Mouse (Mus musculus): ENCODE measurements at regions not wholly inside any gene's neighbourhood (a gene's known extent, or its start where the extent isn't known, plus 50 kb on each side); places are given as distances from the start of the nearest gene placed in this dataset.

DNA sequence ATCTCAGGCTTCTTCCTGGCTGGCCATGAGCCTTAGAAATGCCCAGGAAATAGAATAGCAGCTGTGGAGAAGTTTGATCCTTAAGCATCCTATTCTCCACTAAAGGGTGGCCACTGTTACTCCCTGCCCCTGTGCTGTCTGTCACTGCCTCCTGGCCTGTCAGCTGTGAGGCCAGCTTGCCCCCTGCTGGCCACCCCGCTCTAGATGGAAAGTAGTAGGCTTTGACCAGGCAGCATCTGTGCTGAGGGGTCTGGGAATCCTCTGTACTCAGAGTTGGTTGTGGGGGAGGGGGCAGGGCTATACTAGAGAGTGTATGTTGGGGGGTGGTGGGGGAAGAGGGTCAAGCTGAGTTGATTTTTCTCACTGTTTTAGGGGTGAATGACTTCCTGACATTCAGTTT, 821.2 kb downstream of the Gm9195 start:
- Histone ChIP-seq H3K79me2 (replicated peaks; ENCODE audit: control insufficient read depth, extremely low read depth, insufficient read depth, poor library complexity, severe bottlenecking) (no peaks in the 10 kb centered on the region), H3K27ac (ENCODE audit: insufficient read depth, low read depth) (no peak overlapping the region), H3K36me3 (replicated peaks in 1 of 2; ENCODE audit: control insufficient read depth in 1 of 2, insufficient read depth in 1 of 2, low read length in 1 of 2) (no peaks in the 10 kb centered on the region), H3K4me3 (replicated peaks in 1 of 3; ENCODE audit: low read depth in 2 of 3, low read length in 2 of 3, poor library complexity in 1 of 3) (no peak overlapping the region), H3K9ac (ENCODE audit: insufficient read depth, low read depth) (no peak overlapping the region), H3K27me3 (replicated peaks) (peaks cover 50% of the 10 kb centered on the region), H3K9me3 (replicated peaks; ENCODE audit: low read length) (no peaks in the 10 kb centered on the region), H3K4me1 (ENCODE audit: control insufficient read depth in 1 of 2, insufficient read depth in 2 of 2) (no peaks in the 10 kb centered on the region), H3K4me2 (ENCODE audit: insufficient read depth, low read depth, poor library complexity, severe bottlenecking) (no peak overlapping the region)
- dilution Hi-C loops (cut with MboI; ENCODE audit: extremely low pct_ligation_motif_present, extremely low pct_unique_long_range_greater_than_20kb, low sequenced_read_pairs) = no loop called here
- peak; percentile 9 for DNase-seq (ENCODE audit: extremely low read depth)
- in situ Hi-C loops (cut with MboI; ENCODE audit: low pct_ligation_motif_present, low pct_unique_long_range_greater_than_20kb, low sequenced_read_pairs) = loop anchor here (25.0 kb wide), 1 partner anchor 883 kb away; no protein-coding TSS in a partner anchor
- peak; percentile 23; the same call in 1 of the 2 replicates for TF ChIP-seq SMC3 (IDR thresholded peaks at IDR 0.05; ENCODE audit: low read depth, low read length)
- TF ChIP-seq RCOR1 (conservative IDR thresholded peaks at IDR 0.05; ENCODE audit: low read depth, low read length) = no peak
- TF ChIP-seq CTCF (conservative IDR thresholded peaks at IDR 0.05 in 1 of 2, IDR thresholded peaks at IDR 0.05 in 1 of 2; ENCODE audit: low read depth in 2 of 2, low read length in 2 of 2) = peak in 1 of 2 experiments; percentile 34; a peak in 2 of 4 replicates
- no peak for TF ChIP-seq KAT2A (IDR thresholded peaks at IDR 0.05; ENCODE audit: insufficient replicate concordance, low read length)
- TF ChIP-seq GABPA (IDR thresholded peaks at IDR 0.05; ENCODE audit: insufficient replicate concordance, low read depth, low read length) = no peak
- TF ChIP-seq RAD21 (IDR thresholded peaks at IDR 0.05; ENCODE audit: low read depth, low read length) = peak; percentile 34
- no peak for TF ChIP-seq ZC3H11A (IDR thresholded peaks at IDR 0.05; ENCODE audit: low read depth, low read length)

DNA sequence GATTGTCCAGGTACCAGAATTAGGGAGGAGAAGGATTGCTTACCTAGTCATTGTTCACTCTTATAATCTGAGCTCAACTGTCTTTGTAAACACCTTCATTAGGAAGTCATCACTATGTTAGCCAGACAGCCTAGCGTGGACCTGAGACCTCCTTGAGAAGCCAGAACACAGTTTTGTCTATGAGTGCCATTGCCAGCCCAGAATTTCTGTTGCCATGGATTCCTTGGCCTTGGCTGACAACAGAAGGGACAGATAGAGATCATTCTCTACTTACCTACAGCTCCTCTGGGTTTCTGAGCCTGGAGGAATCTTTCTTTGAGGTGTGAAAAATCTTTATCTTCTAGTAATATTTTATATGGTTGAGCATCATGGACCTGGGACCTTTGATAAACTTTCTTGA, 825.0 kb downstream of the Gm9195 start:
- H3K27me3 ChIP-seq (replicated peaks) = peaks cover 48% of the 10 kb centered on the region
- no peaks in the 10 kb centered on the region for H3K79me2 ChIP-seq (replicated peaks; ENCODE audit: control insufficient read depth, extremely low read depth, insufficient read depth, poor library complexity, severe bottlenecking)
- H3K9me3 ChIP-seq (replicated peaks; ENCODE audit: low read length) = no peaks in the 10 kb centered on the region
- H3K4me2 ChIP-seq (ENCODE audit: insufficient read depth, low read depth, poor library complexity, severe bottlenecking) = no peak overlapping the region
- H3K36me3 ChIP-seq (replicated peaks in 1 of 2; ENCODE audit: control insufficient read depth in 1 of 2, insufficient read depth in 1 of 2, low read length in 1 of 2) = no peaks in the 10 kb centered on the region
- H3K9ac ChIP-seq (ENCODE audit: insufficient read depth, low read depth) = no peak overlapping the region
- no peak for TF ChIP-seq E2F4 (IDR thresholded peaks at IDR 0.05; ENCODE audit: insufficient replicate concordance, low read depth, low read length)
- in situ Hi-C loops (cut with MboI; ENCODE audit: low pct_ligation_motif_present, low pct_unique_long_range_greater_than_20kb, low sequenced_read_pairs) = loop anchor here (25.0 kb wide), 1 partner anchor 879 kb away; no protein-coding TSS in a partner anchor
- DNase-seq (ENCODE audit: extremely low read depth) = no peak
- dilution Hi-C loops (cut with MboI; ENCODE audit: extremely low pct_ligation_motif_present, extremely low pct_unique_long_range_greater_than_20kb, low sequenced_read_pairs) = no loop called here
- H3K4me3 ChIP-seq (replicated peaks in 1 of 3; ENCODE audit: low read depth in 2 of 3, low read length in 2 of 3, poor library complexity in 1 of 3) = no peak overlapping the region
- H3K4me1 ChIP-seq (ENCODE audit: control insufficient read depth in 1 of 2, insufficient read depth in 2 of 2) = no peaks in the 10 kb centered on the region
- no peak overlapping the region for H3K27ac ChIP-seq (ENCODE audit: insufficient read depth, low read depth)

DNA sequence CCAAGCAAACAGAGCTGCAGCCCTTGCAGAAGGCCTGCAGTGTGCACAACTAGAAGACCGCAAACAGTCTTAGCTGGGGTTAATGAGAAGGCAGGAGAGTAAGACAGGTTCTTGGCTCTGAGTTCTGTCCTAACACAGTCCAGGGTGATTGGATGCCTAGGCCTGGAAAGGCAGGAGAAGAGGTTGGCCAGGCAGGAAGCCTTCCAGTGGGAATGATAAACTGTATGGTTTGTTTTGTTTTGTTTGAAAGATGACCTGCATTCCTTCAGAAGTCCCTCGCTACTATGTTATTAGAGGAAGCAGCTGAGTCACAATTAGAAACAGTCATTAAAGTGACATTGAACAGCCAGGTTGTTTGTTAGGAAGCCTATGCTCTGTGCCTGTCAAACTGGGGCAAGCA, 831.5 kb downstream of the Gm9195 start:
- no peaks in the 10 kb centered on the region for H3K79me2 ChIP-seq (replicated peaks; ENCODE audit: control insufficient read depth, extremely low read depth, insufficient read depth, poor library complexity, severe bottlenecking)
- H3K9me3 ChIP-seq (replicated peaks; ENCODE audit: low read length) = no peaks in the 10 kb centered on the region
- DNase-seq (ENCODE audit: extremely low read depth) = no peak
- no peak overlapping the region for H3K9ac ChIP-seq (ENCODE audit: insufficient read depth, low read depth)
- no peak overlapping the region for H3K4me3 ChIP-seq (replicated peaks in 1 of 3; ENCODE audit: low read depth in 2 of 3, low read length in 2 of 3, poor library complexity in 1 of 3)
- H3K27me3 ChIP-seq (replicated peaks) = peaks cover 51% of the 10 kb centered on the region
- TF ChIP-seq USF2 (conservative IDR thresholded peaks at IDR 0.05; ENCODE audit: low read depth, low read length) (no peak), POLR2AphosphoS2 (IDR thresholded peaks at IDR 0.05; ENCODE audit: low read depth, low read length) (no peak), KAT2A (IDR thresholded peaks at IDR 0.05; ENCODE audit: insufficient replicate concordance, low read length) (no peak), SIN3A (IDR thresholded peaks at IDR 0.05; ENCODE audit: low read length) (no peak), ETS1 (conservative IDR thresholded peaks at IDR 0.05; ENCODE audit: low read depth, low read length) (no peak), ZC3H11A (IDR thresholded peaks at IDR 0.05; ENCODE audit: low read depth, low read length) (no peak), NELFE (IDR thresholded peaks at IDR 0.05; ENCODE audit: low read depth, low read length) (no peak), ZNF384 (IDR thresholded peaks at IDR 0.05; ENCODE audit: low read depth, low read length) (no peak), EP300 (IDR thresholded peaks at IDR 0.05; ENCODE audit: low read length) (no peak), POLR2A (IDR thresholded peaks at IDR 0.05; ENCODE audit: low read depth, low read length) (no peak), ZMIZ1 (IDR thresholded peaks at IDR 0.05; ENCODE audit: low read depth, low read length) (no peak), RCOR1 (conservative IDR thresholded peaks at IDR 0.05; ENCODE audit: low read depth, low read length) (no peak), MAFK (IDR thresholded peaks at IDR 0.05; ENCODE audit: insufficient replicate concordance, low read length) (no peak), IRF4 (IDR thresholded peaks at IDR 0.05; ENCODE audit: low read depth, low read length) (no peak), USF1 (IDR thresholded peaks at IDR 0.05; ENCODE audit: low read depth, low read length) (no peak), MEF2A (IDR thresholded peaks at IDR 0.05; ENCODE audit: borderline replicate concordance, low read depth, low read length) (no peak), GABPA (IDR thresholded peaks at IDR 0.05; ENCODE audit: insufficient replicate concordance, low read depth, low read length) (no peak), MYC (IDR thresholded peaks at IDR 0.05; ENCODE audit: low read depth, low read length) (no peak)
- H3K4me2 ChIP-seq (ENCODE audit: insufficient read depth, low read depth, poor library complexity, severe bottlenecking) = no peak overlapping the region
- H3K27ac ChIP-seq (ENCODE audit: insufficient read depth, low read depth) = no peak overlapping the region
- dilution Hi-C loops (cut with MboI; ENCODE audit: extremely low pct_ligation_motif_present, extremely low pct_unique_long_range_greater_than_20kb, low sequenced_read_pairs) (no loop called here), in situ Hi-C loops (cut with MboI; ENCODE audit: low pct_ligation_motif_present, low pct_unique_long_range_greater_than_20kb, low sequenced_read_pairs) (loop anchor here (25.0 kb wide), 1 partner anchor 873 kb away; no protein-coding TSS in a partner anchor)
- no peaks in the 10 kb centered on the region for H3K36me3 ChIP-seq (replicated peaks in 1 of 2; ENCODE audit: control insufficient read depth in 1 of 2, insufficient read depth in 1 of 2, low read length in 1 of 2)
- no peaks in the 10 kb centered on the region for H3K4me1 ChIP-seq (ENCODE audit: control insufficient read depth in 1 of 2, insufficient read depth in 2 of 2)
